Mouse (Mus musculus) bone marrow, adult 2 months (tissue): ENCODE measurements around the gene Sox18.

Experiments
- CTCF ChIP-seq: fragments of 200-500 bp; IDR thresholded peaks from 2 replicates; pipeline ENCODE4 v1.5.1; 2011; ENCODE audit warnings: low read length, control low read depth; ENCODE audit not compliant: control insufficient read depth, insufficient read depth
- POLR2A ChIP-seq: fragments of 200-500 bp; IDR thresholded peaks from 2 replicates; pipeline ENCODE4 v1.6.1; 2011; ENCODE audit warnings: low read depth, mild to moderate bottlenecking, control low read depth, low read length, borderline replicate concordance; ENCODE audit not compliant: control insufficient read depth

DNA sequence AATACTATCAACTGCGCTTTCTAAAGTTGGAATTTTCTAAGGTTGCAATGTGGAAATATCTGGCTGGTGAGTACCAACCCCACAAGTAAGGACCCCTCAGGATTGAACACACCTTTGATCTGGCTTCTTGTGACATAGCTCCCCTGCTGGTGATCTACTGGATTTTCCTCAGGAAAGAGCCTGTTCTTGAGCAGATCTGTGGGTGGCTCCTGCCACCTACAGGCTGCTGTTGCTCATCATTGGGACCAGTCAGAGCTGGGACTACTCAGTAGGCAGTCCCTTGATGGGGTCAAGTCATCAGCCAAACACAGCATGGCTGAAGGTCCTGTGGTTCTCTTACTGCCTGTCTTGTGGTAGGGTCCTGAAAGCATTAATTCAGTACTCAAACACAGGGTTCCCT is 7.3 kb upstream of the Sox18 start:
- TF ChIP-seq CTCF (peak; percentile 91), POLR2A (no peak)
